Mouse (Mus musculus): Measurements from ENCODE around the gene Slc22a23. TPM values are rescaled to one million over a fixed set of nuclear protein-coding genes. Genes with fewer than 3 reads are reported as not detected.

Slc22a23 gene
- polyA plus RNA-seq, 1 experiment = 43.9 TPM

GRCm38 (mm10) chr13:34305964-34306671, 38.9 kb downstream of the Slc22a23 start:
- H3K27me3 ChIP-seq (ENCODE audit: control insufficient read depth, insufficient read depth, low read length) = no peaks in the 10 kb centered on the region
- H3K27ac ChIP-seq (ENCODE audit: insufficient read depth, low read length) = no peak overlapping the region
- peaks cover 4% of the 10 kb centered on the region; the same call in 1 of the 2 replicates for H3K4me1 ChIP-seq (ENCODE audit: control insufficient read depth, insufficient read depth, low read length)
- 90% methylated on average over 2 of the region's 2 CpGs for WGBS
- TF ChIP-seq CTCF (IDR thresholded peaks at IDR 0.05; ENCODE audit: borderline replicate concordance, insufficient read depth, low read depth, low read length) (no peak), POLR2A (IDR thresholded peaks at IDR 0.05; ENCODE audit: borderline replicate concordance, insufficient read depth, low read length) (no peak)
- no peak for DNase-seq
- H3K4me3 ChIP-seq (replicated peaks; ENCODE audit: insufficient read depth, low read depth, low read length) = no peak overlapping the region

- WGBS = 87% methylated on average over 3 of the region's 3 CpGs
- no peak overlapping the region for H3K27ac ChIP-seq (ENCODE audit: insufficient read depth, low read length)
- no peak for DNase-seq
- H3K4me3 ChIP-seq (replicated peaks; ENCODE audit: insufficient read depth, low read depth, low read length) = no peak overlapping the region
- no peak for TF ChIP-seq POLR2A (IDR thresholded peaks at IDR 0.05; ENCODE audit: borderline replicate concordance, insufficient read depth, low read length)
- no peak for TF ChIP-seq CTCF (IDR thresholded peaks at IDR 0.05; ENCODE audit: borderline replicate concordance, insufficient read depth, low read depth, low read length)
- no peaks in the 10 kb centered on the region for H3K27me3 ChIP-seq (ENCODE audit: control insufficient read depth, insufficient read depth, low read length)
- peaks cover 4% of the 10 kb centered on the region; the same call in 1 of the 2 replicates for H3K4me1 ChIP-seq (ENCODE audit: control insufficient read depth, insufficient read depth, low read length)
These were observed 40.1 kb downstream of the Slc22a23 start for GRCm38 (mm10) chr13:34304896-34305295.

GRCm38 (mm10) chr13:34303386-34304016, 41.5 kb downstream of the Slc22a23 start:
- 67% methylated on average over 6 of the region's 6 CpGs for WGBS
- TF ChIP-seq POLR2A (IDR thresholded peaks at IDR 0.05; ENCODE audit: borderline replicate concordance, insufficient read depth, low read length) = no peak
- TF ChIP-seq CTCF (IDR thresholded peaks at IDR 0.05; ENCODE audit: borderline replicate concordance, insufficient read depth, low read depth, low read length) = no peak
- Histone ChIP-seq H3K4me3 (replicated peaks; ENCODE audit: insufficient read depth, low read depth, low read length) (no peak overlapping the region), H3K27ac (ENCODE audit: insufficient read depth, low read length) (no peak overlapping the region), H3K27me3 (ENCODE audit: control insufficient read depth, insufficient read depth, low read length) (no peaks in the 10 kb centered on the region), H3K4me1 (ENCODE audit: control insufficient read depth, insufficient read depth, low read length) (peaks cover 4% of the 10 kb centered on the region; the same call in 1 of the 2 replicates)
- DNase-seq = no peak

GRCm38 (mm10) chr13:34301585-34301984, 43.4 kb downstream of the Slc22a23 start:
- Histone ChIP-seq H3K4me1 (ENCODE audit: control insufficient read depth, insufficient read depth, low read length) (no peaks in the 10 kb centered on the region; the same call in 1 of the 2 replicates), H3K4me3 (replicated peaks; ENCODE audit: insufficient read depth, low read depth, low read length) (no peak overlapping the region), H3K27ac (ENCODE audit: insufficient read depth, low read length) (no peak overlapping the region), H3K27me3 (ENCODE audit: control insufficient read depth, insufficient read depth, low read length) (no peaks in the 10 kb centered on the region)
- DNase-seq = no peak
- WGBS = 62% methylated on average over 3 of the region's 3 CpGs
- TF ChIP-seq CTCF (IDR thresholded peaks at IDR 0.05; ENCODE audit: borderline replicate concordance, insufficient read depth, low read depth, low read length) (no peak), POLR2A (IDR thresholded peaks at IDR 0.05; ENCODE audit: borderline replicate concordance, insufficient read depth, low read length) (no peak)

DNA sequence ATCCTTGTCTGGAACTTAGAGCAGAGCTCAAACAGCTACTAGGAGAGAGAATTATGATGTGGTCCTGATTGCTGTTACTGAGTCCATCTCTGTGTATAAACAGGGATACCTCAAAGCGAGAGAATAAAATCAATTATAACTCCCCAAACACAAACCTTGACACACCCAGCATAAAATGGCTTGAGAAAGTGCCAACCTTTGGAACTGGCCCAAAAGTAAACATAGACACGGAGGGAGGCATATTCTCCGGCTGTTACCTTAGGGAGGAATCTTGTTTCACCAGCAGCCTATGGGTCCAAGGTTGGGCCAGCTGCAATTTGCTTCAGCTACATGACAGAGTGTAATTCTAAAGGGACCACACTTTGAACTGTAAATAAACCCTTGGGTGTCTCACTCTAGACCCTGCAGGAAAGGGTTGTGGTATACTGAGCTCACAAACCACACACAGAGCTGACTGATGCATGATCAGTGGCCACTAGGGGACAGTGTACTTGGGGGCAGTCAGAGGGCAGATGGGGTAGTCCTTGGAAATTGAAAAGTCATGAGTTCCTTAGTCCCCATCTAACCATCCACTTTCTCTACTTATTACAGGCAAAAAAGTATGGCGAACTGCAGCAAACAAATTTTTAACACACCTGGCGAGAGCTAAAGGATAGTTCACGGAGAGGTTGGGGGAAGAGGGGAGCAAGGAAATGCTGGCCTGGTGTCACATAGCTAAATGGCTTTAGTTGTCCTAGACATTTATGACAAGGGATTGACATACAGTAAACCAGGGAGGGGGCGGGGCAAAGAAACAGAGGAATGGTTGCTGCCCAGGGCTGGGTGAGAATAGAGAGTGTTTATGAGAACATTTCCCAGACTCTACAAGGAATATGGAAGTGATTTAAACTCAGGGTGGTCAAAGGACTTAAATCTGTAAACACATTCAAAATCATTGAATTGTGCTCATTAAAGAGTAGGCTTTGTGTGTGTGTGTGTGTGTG, 45.3 kb downstream of the Slc22a23 start:
- TF ChIP-seq POLR2A (IDR thresholded peaks at IDR 0.05; ENCODE audit: borderline replicate concordance, insufficient read depth, low read length) (no peak), CTCF (IDR thresholded peaks at IDR 0.05; ENCODE audit: borderline replicate concordance, insufficient read depth, low read depth, low read length) (no peak; the same call in 1 of the 2 replicates)
- no peak overlapping the region for H3K27ac ChIP-seq (ENCODE audit: insufficient read depth, low read length)
- H3K4me1 ChIP-seq (ENCODE audit: control insufficient read depth, insufficient read depth, low read length) = no peaks in the 10 kb centered on the region
- H3K4me3 ChIP-seq (replicated peaks; ENCODE audit: insufficient read depth, low read depth, low read length) = no peak overlapping the region
- DNase-seq = no peak
- H3K27me3 ChIP-seq (ENCODE audit: control insufficient read depth, insufficient read depth, low read length) = no peaks in the 10 kb centered on the region
- 76% methylated on average over 7 of the region's 7 CpGs for WGBS

DNA sequence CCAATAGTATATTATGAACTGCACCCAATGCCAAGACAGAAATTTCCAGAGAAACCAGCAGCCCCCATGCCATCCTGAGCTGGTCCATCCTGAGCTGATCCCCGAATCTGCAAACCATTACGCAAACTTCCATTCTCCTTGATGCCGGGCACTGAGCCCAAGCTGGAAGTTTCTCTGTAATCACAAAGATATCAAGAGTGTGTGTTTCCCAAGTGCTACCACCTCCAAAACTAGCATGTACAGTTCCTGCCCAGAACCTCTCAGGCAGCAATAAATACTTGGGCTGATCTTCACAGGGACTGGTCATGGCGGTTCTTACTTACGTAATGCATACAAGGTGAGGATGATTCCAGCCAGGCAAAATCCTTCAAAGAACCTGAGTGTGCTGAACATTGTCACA, 46.3 kb downstream of the Slc22a23 start:
- Histone ChIP-seq H3K4me1 (ENCODE audit: control insufficient read depth, insufficient read depth, low read length) (no peaks in the 10 kb centered on the region), H3K27ac (ENCODE audit: insufficient read depth, low read length) (no peak overlapping the region), H3K4me3 (replicated peaks; ENCODE audit: insufficient read depth, low read depth, low read length) (no peak overlapping the region), H3K27me3 (ENCODE audit: control insufficient read depth, insufficient read depth, low read length) (no peaks in the 10 kb centered on the region)
- TF ChIP-seq CTCF (IDR thresholded peaks at IDR 0.05; ENCODE audit: borderline replicate concordance, insufficient read depth, low read depth, low read length) (no peak), POLR2A (IDR thresholded peaks at IDR 0.05; ENCODE audit: borderline replicate concordance, insufficient read depth, low read length) (no peak)
- WGBS = 96% methylated on average over 5 of the region's 5 CpGs
- DNase-seq = no peak

DNA sequence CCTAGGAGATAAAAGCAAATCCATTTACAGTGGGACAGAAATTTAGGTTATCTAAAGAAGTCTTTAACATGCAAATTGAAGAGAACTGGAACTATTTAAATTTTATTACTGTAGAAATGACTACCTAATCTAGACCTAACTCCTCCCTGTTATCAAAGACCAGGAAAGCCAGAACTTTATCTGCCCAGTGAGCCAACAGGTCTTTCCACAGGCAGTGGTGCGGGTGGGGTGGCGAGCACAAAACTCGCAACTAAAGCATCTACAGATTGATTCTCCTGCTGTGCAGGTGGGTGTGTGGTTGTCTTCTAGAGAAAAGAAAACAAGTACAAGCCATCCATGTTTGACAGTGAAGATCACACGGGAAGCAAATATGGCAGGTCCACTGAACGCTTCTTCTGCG, 46.9 kb downstream of the Slc22a23 start:
- no peaks in the 10 kb centered on the region for H3K27me3 ChIP-seq (ENCODE audit: control insufficient read depth, insufficient read depth, low read length)
- WGBS = 95% methylated on average over 6 of the region's 6 CpGs
- H3K27ac ChIP-seq (ENCODE audit: insufficient read depth, low read length) = no peak overlapping the region
- H3K4me1 ChIP-seq (ENCODE audit: control insufficient read depth, insufficient read depth, low read length) = no peaks in the 10 kb centered on the region
- no peak overlapping the region for H3K4me3 ChIP-seq (replicated peaks; ENCODE audit: insufficient read depth, low read depth, low read length)
- DNase-seq = no peak
- TF ChIP-seq POLR2A (IDR thresholded peaks at IDR 0.05; ENCODE audit: borderline replicate concordance, insufficient read depth, low read length) (no peak), CTCF (IDR thresholded peaks at IDR 0.05; ENCODE audit: borderline replicate concordance, insufficient read depth, low read depth, low read length) (no peak)

Data from cerebellum, adult 2 months (tissue).